Mouse (Mus musculus): ENCODE data around the gene Wwtr1. TPM values are rescaled to one million over a fixed set of nuclear protein-coding genes. Genes with fewer than 3 reads are reported as not detected.

Gene Wwtr1
- polyA plus RNA-seq (2015; fragmentation: Nextera tagmentation; extraction: Ambion mirVana): 7.7 and 8.0 TPM in 2 replicates

GRCm38 (mm10) chr3:57575660-57576055, at the start of gene Wwtr1:
TSS of gene Wwtr1 (minus strand) at chr3:57575910.
- under 1% methylated on average over 32 of the region's 36 CpGs for WGBS
- Histone ChIP-seq H3K4me2 (peak within 1 kb of the TSS; percentile 98), H3K27ac (replicated peaks) (peak within 1 kb of the TSS; percentile 79), H3K9ac (peak within 1 kb of the TSS; percentile 56), H3K36me3 (no peaks in the 10 kb centered on the region), H3K4me3 (peak within 1 kb of the TSS; percentile 67), H3K4me1 (replicated peaks) (peaks cover 18% of the 10 kb centered on the region; the same call in 1 of the 2 replicates), H3K9me3 (no peaks in the 10 kb centered on the region), H3K27me3 (0 out of 2 replicates have a peak, but pooled peaks cover 4% of the 10 kb centered on the region)
- peak; percentile 91 for ATAC-seq (ENCODE audit: low FRiP score, low read depth)

DNA sequence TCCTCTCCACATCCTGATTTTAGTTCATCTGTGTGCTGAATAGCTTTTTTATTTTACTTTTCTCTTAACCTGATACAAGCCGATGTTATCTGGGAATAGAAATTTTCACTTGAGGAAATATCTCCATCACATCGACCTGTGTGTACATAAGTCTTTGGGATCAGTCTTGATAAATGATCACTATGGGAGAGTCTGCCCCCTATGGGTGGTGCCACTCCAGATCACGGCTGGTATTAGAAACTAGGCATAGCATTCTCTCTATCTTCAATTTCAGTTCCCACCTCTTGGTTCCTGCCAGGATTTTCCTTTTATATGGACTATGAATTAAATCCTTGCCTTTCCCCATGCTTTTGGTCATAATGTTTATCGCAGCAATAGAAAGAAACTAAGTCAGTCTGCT, 44.0 kb upstream of the Wwtr1 start:
- no peak overlapping the region for H3K9ac ChIP-seq
- no peak overlapping the region for H3K4me3 ChIP-seq
- no peak overlapping the region for H3K27ac ChIP-seq (replicated peaks)
- H3K36me3 ChIP-seq: no peaks in the 10 kb centered on the region
- no peaks in the 10 kb centered on the region for H3K4me1 ChIP-seq (replicated peaks)
- ATAC-seq (ENCODE audit: low FRiP score, low read depth): no peak
- H3K9me3 ChIP-seq: no peaks in the 10 kb centered on the region
- 74% methylated on average over 4 of the region's 4 CpGs for WGBS
- no peaks in the 10 kb centered on the region for H3K27me3 ChIP-seq
- H3K4me2 ChIP-seq: no peak overlapping the region

GRCm38 (mm10) chr3:57615652-57616051, 39.9 kb upstream of the Wwtr1 start:
- Histone ChIP-seq H3K27me3 (no peaks in the 10 kb centered on the region), H3K9ac (no peak overlapping the region), H3K4me2 (no peak overlapping the region), H3K4me3 (no peak overlapping the region), H3K4me1 (replicated peaks) (no peaks in the 10 kb centered on the region), H3K27ac (replicated peaks) (no peak overlapping the region), H3K36me3 (no peaks in the 10 kb centered on the region), H3K9me3 (no peaks in the 10 kb centered on the region)
- no peak for ATAC-seq (ENCODE audit: low FRiP score, low read depth)
- 93% methylated on average over 4 of the region's 4 CpGs for WGBS

DNA sequence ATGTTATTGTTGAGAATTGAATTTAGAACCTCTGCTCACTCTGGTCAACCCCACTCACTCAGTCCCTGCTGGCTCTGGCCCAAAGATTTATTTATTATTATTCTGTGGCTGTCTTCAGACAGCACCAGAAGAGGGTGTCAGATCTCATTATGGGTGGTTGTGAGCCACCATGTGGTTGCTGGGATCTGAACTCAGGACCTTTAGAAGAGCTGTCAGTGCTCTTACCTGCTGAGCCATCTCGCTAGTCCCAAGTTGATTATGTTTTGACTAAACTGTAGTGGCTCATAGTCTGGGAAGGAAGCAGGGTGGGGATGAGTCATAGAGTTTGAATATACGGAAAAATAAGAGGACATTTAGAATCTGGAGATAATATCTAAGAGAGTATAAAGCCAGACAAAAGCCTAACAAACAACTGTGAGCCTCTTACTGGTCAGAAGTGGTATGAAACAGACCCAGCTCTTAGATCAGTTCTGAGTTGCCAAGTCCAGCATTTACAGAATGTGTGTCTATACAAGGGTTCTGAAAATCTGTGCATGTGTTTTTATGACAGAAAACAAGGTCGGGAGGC, 36.8 kb upstream of the Wwtr1 start:
- Histone ChIP-seq H3K36me3 (no peaks in the 10 kb centered on the region), H3K4me2 (no peak overlapping the region), H3K9ac (no peak overlapping the region), H3K4me1 (replicated peaks) (no peaks in the 10 kb centered on the region), H3K27ac (replicated peaks) (no peak overlapping the region), H3K9me3 (no peaks in the 10 kb centered on the region), H3K4me3 (no peak overlapping the region), H3K27me3 (no peaks in the 10 kb centered on the region)
- no peak for ATAC-seq (ENCODE audit: low FRiP score, low read depth)
- WGBS: 80% methylated on average over 3 of the region's 3 CpGs

- Histone ChIP-seq H3K9ac (no peak overlapping the region), H3K9me3 (no peaks in the 10 kb centered on the region), H3K4me2 (no peak overlapping the region), H3K36me3 (no peaks in the 10 kb centered on the region), H3K27me3 (no peaks in the 10 kb centered on the region), H3K4me1 (replicated peaks) (no peaks in the 10 kb centered on the region), H3K27ac (replicated peaks) (no peak overlapping the region), H3K4me3 (no peak overlapping the region)
- ATAC-seq (ENCODE audit: low FRiP score, low read depth): no peak
- WGBS: 92% methylated on average over 7 of the region's 7 CpGs
Observed at GRCm38 (mm10) chr3:57611776-57612175, 36.1 kb upstream of the Wwtr1 start.

DNA sequence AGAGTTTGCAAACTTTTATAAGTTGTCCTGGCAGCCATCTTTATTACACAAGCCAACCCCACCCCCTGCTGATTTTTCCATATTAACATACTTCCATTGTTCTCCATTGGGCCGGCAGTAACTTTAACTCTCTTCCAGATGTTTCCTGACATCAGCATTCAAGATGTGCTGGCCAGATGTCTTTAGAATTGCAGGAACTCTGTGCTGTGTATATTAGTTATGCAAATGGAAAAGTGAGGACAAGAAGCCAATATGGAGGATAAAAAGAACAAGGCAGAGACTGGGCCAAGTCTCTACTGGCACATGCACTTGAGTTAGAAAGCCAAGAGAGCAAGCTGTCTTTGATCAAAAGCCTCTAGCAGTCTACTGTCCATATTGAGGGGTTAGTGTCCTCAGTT, 28.9 kb upstream of the Wwtr1 start:
- Histone ChIP-seq H3K9me3 (no peaks in the 10 kb centered on the region), H3K27me3 (no peaks in the 10 kb centered on the region), H3K4me3 (no peak overlapping the region), H3K36me3 (no peaks in the 10 kb centered on the region), H3K9ac (no peak overlapping the region), H3K4me1 (replicated peaks) (no peaks in the 10 kb centered on the region), H3K4me2 (no peak overlapping the region), H3K27ac (replicated peaks) (no peak overlapping the region)
- ATAC-seq (ENCODE audit: low FRiP score, low read depth): no peak
- 40% methylated on average over 1 of the region's 1 CpGs for WGBS

DNA sequence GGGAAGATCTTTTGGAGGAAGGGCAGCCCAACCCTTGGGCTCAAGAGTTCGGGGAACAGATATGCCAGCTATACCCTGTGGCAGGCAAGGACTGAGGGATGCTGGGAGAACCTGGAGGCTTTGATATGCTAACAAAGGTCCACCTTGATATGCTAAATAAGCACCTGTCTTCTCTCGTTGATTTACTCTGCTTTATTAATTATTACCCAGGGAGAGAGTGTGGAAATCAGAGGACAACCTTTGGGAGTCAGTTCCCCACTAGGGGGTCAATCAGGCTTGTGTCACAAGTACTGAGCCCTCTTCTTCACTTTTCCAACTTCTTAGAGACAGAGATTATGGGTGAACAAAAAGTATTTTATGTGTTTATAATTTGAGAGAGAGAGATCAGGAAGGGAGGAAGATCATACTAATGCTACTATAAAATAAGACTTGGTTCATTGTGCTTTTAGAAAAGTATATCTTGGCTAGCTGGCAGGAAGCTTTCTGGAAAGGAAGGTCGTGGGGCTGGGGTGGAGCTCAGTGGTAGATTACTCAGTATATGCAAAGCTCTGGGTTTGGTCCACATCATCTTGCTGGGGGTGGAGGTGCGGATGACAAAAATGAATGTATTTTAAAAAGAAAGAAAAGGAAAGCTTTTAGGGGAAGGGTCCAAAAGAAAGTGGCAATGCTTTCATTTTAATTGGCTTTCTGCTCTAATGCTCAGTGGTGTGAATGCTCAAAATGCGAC, 28.3 kb upstream of the Wwtr1 start:
- Histone ChIP-seq H3K27me3 (no peaks in the 10 kb centered on the region), H3K4me3 (no peak overlapping the region), H3K36me3 (no peaks in the 10 kb centered on the region), H3K4me2 (no peak overlapping the region), H3K9ac (no peak overlapping the region), H3K4me1 (replicated peaks) (no peaks in the 10 kb centered on the region), H3K9me3 (no peaks in the 10 kb centered on the region), H3K27ac (replicated peaks) (no peak overlapping the region)
- 69% methylated on average over 5 of the region's 5 CpGs for WGBS
- no peak for ATAC-seq (ENCODE audit: low FRiP score, low read depth)

DNA sequence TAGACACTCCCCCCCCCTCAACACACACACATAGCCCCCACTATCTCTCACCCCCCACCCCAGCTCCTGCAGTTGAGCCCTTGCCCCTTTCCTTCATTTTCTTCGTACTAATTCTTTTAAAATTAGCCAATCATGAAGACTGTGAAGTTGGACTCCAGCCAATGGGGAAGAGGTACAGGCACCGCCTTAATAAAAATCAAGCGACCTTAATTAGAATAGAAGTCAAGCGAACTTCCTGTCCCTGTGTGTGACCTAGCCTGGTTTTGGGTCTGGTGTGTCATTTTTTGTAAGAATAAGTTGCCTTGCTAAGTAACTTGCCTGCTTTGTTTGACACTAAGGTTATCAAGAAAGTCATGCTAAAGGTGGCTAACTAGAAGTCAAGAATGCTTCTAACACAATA, 26.9 kb upstream of the Wwtr1 start:
- 82% methylated on average over 4 of the region's 4 CpGs for WGBS

DNA sequence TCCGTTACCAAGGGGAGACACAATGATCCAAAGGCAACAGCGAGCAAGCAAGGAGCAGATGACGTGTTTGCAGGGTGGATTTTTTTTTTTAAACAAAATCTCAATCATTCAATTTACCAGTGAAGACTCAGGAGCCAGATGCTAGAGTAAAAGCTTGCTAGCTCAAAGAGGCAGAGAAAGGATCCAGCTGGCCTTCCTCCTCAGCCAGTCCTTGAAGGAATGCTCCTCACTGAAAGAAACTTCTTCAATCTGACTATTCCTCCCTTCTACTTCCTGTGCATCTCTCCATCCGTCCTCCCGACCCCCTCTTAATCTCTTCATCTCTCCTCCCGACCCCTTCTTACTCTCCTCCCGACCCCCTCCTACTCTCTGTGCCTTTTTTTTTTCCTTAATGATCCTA, 20.9 kb upstream of the Wwtr1 start:
- no peaks in the 10 kb centered on the region for H3K36me3 ChIP-seq
- H3K27me3 ChIP-seq: no peaks in the 10 kb centered on the region
- no peaks in the 10 kb centered on the region for H3K9me3 ChIP-seq
- no peak overlapping the region for H3K4me3 ChIP-seq
- H3K4me2 ChIP-seq: no peak overlapping the region
- H3K27ac ChIP-seq (replicated peaks): no peak overlapping the region
- 78% methylated on average over 7 of the region's 7 CpGs for WGBS
- no peak for ATAC-seq (ENCODE audit: low FRiP score, low read depth)
- H3K9ac ChIP-seq: no peak overlapping the region
- no peaks in the 10 kb centered on the region for H3K4me1 ChIP-seq (replicated peaks)

More for the DNA sequence above, 26.9 kb upstream of the Wwtr1 start:
- no peaks in the 10 kb centered on the region for H3K36me3 ChIP-seq
- no peak for ATAC-seq (ENCODE audit: low FRiP score, low read depth)
- no peak overlapping the region for H3K27ac ChIP-seq (replicated peaks)
- no peaks in the 10 kb centered on the region for H3K9me3 ChIP-seq
- no peaks in the 10 kb centered on the region for H3K27me3 ChIP-seq
- H3K9ac ChIP-seq: no peak overlapping the region
- no peak overlapping the region for H3K4me3 ChIP-seq
- H3K4me2 ChIP-seq: no peak overlapping the region
- no peaks in the 10 kb centered on the region for H3K4me1 ChIP-seq (replicated peaks)

- Histone ChIP-seq H3K4me2 (no peak overlapping the region), H3K36me3 (no peaks in the 10 kb centered on the region), H3K27me3 (no peaks in the 10 kb centered on the region), H3K9ac (no peak overlapping the region), H3K9me3 (no peaks in the 10 kb centered on the region), H3K4me1 (replicated peaks) (no peaks in the 10 kb centered on the region), H3K4me3 (no peak overlapping the region), H3K27ac (replicated peaks) (no peak overlapping the region)
- ATAC-seq (ENCODE audit: low FRiP score, low read depth): no peak
Observed at GRCm38 (mm10) chr3:57595506-57595905, 19.8 kb upstream of the Wwtr1 start.

DNA sequence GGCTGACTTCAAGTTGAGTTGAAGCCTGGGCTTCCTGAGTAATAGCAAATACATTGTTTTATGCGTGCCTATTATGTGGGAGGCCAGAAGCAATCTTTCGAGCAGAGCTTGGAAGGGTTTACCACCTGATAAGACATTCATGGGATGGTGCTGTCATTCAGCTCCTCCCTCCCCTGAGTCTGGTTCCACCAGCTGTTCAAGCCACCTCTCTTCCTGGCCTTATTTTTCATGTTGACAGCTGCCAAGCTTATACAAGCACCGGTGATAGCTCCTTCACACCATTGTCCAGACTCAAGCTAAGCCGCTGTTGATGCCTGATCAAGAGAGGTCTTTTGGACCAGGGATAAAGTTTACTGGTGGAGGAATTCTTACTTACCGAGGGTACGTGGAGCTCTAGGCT, 10.3 kb upstream of the Wwtr1 start:
- ATAC-seq (ENCODE audit: low FRiP score, low read depth): no peak
- Histone ChIP-seq H3K4me3 (no peak overlapping the region), H3K36me3 (no peaks in the 10 kb centered on the region), H3K9me3 (no peaks in the 10 kb centered on the region), H3K4me1 (replicated peaks) (no peaks in the 10 kb centered on the region), H3K27ac (replicated peaks) (no peak overlapping the region), H3K4me2 (no peak overlapping the region), H3K9ac (no peak overlapping the region), H3K27me3 (no peaks in the 10 kb centered on the region)
- WGBS: 87% methylated on average over 6 of the region's 6 CpGs

DNA sequence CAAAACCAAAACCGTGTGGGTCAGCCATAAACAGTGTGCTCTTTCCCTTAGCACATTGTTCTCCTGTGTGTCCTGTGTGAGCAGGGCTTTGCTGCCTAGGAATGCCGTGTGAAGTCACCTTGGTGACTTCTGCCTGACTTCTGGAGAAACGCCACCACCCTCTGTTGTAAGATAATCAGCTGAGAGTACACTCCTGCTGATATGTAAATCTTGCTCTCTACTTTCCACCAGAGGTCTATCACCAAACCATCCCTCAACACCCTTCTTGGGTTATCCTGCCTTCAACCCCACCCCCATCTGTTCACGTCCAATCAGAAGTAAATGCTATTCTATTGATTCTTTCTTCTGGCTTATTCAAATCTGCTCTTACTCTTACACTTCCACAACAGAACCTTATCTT, 7.8 kb upstream of the Wwtr1 start:
- ATAC-seq (ENCODE audit: low FRiP score, low read depth): no peak
- no peaks in the 10 kb centered on the region for H3K9me3 ChIP-seq
- no peak overlapping the region for H3K27ac ChIP-seq (replicated peaks)
- no peaks in the 10 kb centered on the region for H3K27me3 ChIP-seq
- WGBS: 65% methylated on average over 4 of the region's 4 CpGs
- no peaks in the 10 kb centered on the region for H3K36me3 ChIP-seq
- no peak overlapping the region for H3K4me2 ChIP-seq
- H3K4me3 ChIP-seq: no peak overlapping the region
- H3K4me1 ChIP-seq (replicated peaks): no peaks in the 10 kb centered on the region
- no peak overlapping the region for H3K9ac ChIP-seq
